Mouse (Mus musculus): ENCODE measurements around the gene Fam20a.
"Not testable (repeated sequence)": the region's sequence is repeated elsewhere in the genome, so short reads cannot be mapped to it uniquely, and the experiment has no call there.

The Fam20a gene

DNA sequence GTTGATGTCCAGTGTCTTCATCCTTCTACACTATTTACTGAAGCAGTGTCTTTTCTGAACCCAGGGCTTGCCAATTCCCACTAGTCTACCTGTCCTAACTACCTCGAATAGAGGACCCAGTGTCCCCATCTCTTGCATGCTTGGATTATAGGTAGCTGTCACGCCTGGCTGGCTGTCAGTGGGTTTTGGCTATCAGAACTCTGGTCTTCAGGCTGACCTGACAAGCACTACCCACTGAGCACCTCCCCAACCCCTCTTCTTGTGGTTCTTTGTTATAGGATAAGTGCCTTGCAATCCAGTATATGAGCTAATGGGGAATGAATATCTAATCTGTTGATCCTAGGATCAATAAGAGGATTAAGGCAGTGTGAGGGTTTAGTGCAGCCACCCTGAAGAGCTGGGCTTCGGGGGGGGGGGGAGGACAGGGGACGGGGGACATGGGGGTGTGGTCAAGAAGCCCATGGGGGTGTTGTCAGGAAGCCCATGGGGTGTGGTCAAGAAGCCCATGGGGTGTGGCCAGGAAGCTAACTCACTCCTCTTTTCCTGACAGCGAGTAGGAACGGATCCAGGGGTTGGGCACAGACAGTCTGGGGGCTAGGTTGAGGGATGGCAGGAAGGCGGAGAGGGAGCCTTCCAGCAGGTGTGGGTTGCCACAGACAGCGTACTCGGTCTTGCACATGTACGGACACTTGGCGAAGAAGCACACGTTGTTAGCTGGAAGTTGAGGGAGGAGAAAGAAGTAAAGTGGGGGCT is 45.3 kb downstream of the Fam20a start:
- DNase-seq = no peak

DNA sequence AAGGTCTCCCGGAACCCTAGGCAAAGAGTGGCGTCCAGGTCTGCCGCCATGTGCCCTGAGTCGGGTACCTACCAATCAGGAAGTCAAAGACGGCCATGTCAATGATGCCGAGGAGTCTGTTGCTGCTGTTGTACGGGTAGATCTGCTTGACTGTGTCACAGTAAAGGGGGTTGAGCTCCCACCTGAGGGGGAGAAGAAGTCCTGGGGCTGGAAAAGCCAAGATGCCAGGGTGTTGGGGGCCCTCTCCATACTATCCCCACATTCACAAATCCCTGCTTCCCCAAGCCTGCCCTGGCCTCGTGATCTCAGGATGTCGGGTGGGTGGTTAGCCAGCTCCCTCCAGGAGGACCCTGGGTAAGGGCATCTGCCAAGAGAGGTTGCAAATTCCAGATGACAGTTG is 46.3 kb downstream of the Fam20a start:
- no peak for DNase-seq

DNA sequence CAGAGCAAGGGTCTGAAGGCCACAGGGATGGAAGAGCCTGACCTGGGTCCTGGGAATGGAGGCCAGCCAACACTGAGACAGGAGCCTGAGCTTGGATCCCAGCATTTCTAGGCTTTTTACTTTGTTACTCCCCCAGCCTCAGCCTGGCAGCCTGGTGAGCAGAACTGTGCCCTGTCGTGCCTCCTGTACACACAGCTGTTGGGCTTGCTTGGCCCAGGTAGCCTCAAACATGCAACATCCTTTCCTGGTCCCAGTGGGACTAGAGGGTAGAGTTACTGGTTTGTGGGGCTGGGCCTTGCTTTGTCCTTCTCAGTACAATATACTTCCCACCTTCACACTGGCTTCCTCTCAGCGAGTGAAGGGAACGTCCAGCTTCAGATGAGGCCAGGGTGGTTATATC is 46.9 kb downstream of the Fam20a start:
- no peak for DNase-seq

DNA sequence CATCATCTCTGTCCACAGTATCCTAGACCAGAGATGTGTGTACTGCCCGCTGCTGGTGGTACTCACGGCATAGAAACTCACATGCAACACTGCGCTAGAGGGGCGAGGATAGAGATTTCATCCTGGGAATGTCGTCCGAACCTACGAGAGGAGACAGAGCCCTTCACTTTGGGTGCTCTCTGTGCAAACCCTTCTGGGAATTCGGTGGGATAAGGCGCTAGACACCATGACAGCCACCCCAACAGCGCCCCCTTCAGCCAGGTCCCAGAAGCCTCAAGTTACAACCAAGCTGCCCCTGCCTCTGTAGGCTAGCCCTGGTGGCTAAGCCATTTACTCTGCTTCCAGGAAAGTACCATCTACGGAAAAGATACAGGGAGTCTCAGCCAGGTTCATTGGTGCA is 47.5 kb downstream of the Fam20a start:
- DNase-seq = no peak

- no peak for DNase-seq
Observed at GRCm38 (mm10) chr11:109673741-109674140, 48.3 kb downstream of the Fam20a start.

- DNase-seq = no peak
Observed at GRCm38 (mm10) chr11:109672881-109673739, 49.0 kb downstream of the Fam20a start.

GRCm38 (mm10) chr11:109672396-109672795 is 49.7 kb downstream of the Fam20a start:
- DNase-seq = no peak

- no peak for DNase-seq
Observed at GRCm38 (mm10) chr11:109672021-109672324, 50.1 kb downstream of the Fam20a start.

DNA sequence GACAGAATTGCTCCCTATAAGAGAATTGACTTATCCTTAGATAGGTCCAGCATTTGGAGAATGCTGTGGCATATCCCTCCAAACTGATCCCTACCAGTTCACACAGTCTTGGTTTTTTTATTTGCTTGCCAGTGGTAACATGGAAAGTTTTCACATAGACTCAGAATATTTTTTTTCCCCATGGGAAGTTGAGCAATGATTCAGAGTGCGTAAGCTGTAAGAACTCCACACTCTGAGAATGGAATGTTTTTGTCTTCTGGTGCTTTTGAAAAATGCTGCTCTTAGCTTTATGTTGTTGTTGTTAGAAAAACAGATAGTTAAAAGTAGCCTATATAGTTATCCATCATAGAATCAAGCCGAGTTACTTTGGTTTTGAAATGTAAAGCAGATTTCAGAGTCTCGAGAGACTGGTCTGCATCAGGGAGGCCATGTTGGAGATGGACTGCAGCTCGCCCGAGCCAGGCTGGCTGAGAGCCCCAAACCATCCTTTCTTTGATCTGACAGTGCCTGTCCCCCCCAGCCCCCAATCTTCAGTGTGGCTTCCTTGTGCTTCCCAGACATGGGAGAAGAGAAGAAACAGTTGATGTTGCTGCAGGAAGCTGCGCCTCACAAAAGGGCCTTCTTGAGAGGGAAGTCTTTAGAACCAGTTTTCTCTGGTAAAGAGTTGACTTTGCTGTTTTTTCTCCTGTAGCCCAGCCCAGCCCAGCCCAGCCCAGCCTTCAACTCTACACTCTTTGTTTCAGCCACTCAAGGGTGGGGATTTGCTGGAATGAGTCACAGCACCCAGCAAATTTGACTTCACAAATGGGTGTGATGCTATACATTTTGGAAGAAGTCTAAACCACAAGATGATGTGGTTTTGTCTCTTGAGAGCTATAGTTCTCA is 50.7 kb downstream of the Fam20a start:
- DNase-seq = no peak

- DNase-seq = no peak
Observed at GRCm38 (mm10) chr11:109670026-109670916, 51.8 kb downstream of the Fam20a start.

DNA sequence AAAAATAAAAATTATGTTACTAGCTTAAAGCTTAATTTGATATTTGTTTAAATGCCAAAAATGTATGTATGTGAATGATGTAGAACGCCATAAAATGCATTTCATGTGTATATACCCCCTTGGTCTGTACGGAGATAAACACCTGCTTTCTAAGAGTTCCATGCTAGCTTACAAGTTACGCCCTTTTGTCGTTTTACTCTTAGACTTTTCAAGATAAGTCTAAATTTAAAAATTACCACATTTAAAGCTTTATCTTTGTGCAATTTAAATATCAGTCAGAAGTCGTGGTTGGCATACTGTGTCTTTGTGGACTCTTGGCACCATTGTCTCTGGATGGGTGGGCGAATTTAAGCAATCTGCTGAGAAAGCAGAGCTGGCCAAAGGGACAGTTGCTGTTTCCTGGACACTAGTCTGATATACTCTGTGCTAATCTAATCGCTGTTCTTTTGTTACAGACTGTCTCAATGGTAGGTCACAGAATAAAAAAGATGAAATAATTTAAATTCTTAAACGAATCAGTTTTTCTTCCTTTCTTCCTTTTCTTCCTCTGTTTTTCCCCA is 52.9 kb downstream of the Fam20a start:
- DNase-seq = no peak

- no peak for DNase-seq
Observed at GRCm38 (mm10) chr11:109668115-109668725, 53.9 kb downstream of the Fam20a start.

DNA sequence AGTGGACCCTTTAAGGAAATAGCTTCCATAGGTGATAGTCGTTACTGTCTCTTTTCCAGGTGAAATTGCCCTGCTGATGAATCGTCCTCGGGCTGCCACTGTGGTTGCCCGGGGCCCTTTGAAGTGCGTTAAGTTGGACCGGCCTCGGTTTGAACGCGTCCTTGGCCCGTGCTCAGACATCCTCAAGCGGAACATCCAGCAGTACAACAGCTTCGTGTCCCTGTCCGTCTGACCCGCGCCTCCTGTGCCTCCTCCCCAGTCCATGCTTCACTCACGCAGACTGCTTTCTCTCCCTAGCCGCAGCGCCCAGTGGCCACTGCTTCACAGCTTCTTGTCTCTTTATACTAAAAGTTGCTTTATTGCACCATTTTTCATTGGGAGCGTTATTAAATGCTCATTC is 54.7 kb downstream of the Fam20a start:
- DNase-seq = no peak

DNA sequence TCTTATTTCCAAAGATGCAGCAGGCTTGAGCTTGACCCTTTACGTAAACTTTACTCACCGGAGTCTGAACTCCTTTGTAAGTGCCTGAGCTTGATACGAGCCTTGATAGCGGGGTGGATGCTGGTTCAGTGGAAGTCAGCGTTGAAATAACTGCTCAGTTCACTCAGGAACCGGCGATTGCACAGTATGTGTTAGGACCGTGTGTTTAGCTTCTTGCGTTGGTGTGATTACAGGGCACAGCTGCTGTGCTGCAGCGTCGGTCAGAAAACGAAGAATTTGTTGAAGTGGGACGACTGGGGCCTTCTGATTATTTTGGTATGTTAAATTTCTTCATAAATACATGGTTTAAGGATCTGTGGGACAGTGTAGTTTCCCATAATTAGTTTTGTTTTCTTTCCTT is 55.7 kb downstream of the Fam20a start:
- DNase-seq = no peak

DNA sequence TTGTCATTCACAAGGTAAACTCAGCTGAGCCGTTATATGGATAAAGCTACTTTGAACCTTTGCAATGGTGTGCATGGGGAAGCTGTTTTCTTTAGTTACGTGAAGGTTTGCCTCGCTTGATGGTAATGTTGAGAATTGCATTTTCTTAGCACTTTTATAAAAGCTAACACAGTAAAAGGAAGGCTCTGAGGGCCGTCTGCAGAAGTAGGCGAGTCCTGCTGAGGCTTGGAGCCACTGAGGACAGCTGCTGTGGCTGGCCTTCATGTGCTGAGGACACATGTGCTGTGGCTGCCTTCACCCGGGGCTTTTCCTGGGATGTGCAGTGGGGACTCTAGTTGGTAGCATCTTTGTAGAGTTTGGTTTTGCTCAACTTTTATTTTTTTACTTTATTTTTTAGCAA is 56.7 kb downstream of the Fam20a start:
- DNase-seq = no peak

DNA sequence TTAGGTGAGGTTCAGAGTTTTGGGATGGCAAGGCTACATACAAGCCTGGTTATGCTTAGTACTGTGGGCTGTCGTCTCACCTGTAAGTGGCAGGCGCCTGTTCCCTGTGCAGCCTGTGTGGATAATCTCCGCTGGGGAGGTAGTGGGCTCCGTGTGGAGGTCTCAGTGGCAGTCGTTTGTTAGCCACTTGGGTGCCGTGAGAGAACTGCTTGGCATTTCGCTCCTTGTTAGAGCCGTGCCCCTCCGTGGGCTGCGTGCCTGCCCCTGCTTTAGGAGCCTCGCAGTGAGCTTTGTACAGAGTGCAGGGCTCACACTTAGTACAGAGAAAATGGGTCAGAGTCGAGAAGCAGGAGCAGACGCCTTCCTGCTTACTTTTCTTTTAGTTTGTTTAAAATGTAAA is 57.8 kb downstream of the Fam20a start:
- no peak for DNase-seq

DNA sequence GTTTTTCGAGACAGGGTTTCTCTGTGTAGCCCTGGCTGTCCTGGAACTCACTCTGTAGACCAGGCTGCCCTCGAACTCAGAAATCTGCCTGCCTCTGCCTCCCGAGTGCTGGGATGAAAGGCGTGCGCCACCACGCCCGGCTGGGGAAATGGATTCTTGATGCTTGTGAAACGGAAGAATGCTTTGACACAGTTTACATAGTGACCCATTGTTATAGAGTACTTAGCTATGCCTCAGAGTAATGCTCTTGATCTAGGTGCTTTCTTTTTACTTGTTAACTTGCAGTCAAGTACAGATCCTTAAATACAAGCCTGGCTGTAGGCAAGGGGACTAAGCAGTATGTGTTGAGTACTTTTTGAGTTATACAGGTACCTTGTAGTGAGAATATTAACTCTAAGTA is 61.6 kb downstream of the Fam20a start:
- DNase-seq = not testable (repeated sequence)

- DNase-seq = no peak
Observed at GRCm38 (mm10) chr11:109656232-109656631, 65.8 kb downstream of the Fam20a start.

DNA sequence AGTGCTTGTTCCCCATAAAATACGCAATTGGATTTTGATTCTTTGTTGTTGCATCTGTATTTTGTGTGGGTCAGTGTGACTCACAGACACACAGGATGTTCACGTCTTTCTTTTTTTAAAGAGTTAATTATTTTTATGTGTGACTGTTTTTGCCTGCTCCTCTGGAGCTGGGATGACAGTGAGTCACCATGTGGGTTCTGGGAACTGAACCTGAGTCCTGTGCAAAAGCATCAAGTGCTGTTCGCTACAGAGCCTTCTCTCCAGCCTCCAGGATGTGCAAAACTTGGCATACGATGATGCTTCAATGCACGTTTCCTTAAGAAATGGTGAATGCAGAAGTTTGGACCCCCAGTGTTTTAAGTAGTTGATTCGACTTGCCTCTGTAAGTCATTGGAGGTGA is 67.5 kb downstream of the Fam20a start:
- DNase-seq = no peak

DNA sequence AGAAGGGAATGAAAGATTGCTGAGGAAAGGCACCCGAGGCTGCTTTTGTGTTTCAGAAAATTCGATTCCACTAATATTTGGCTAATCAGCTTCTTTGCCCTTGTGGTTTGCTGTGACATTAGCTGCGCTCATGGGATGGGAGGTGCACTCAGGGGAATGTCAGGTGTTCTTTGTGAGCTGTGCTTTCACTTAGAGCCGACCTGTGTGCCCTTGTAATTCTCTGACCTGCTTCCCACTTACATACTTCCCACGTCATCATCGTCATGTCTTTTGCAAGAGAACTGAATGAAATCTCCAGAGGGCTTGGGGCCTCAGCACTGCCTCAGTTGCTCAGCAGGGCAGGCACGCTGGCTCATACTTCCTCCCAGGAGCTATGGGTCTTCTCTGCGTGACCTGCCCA is 68.9 kb downstream of the Fam20a start:
- DNase-seq = no peak

GRCm38 (mm10) chr11:109652505-109652904 is 69.6 kb downstream of the Fam20a start:
- DNase-seq = no peak

Measured in kidney, adult 8-10 months (tissue).